Mouse (Mus musculus) MEL (cell line): ENCODE measurements around the gene Tnnt2. TPM values are rescaled to one million over a fixed set of nuclear protein-coding genes. Genes with fewer than 3 reads are reported as not detected.

Experiments
- DNase-seq: peaks from one replicate; pipeline ENCODE4 v3.0.0; 2011; ENCODE audit warnings: low read depth, low spot score
- H3K27ac ChIP-seq: 2 replicates; pipeline ENCODE4 v1.5.1; 2012; ENCODE audit warnings: low read depth, mild to moderate bottlenecking, control low read depth, low read length, moderate library complexity; ENCODE audit not compliant: control insufficient read depth
- H3K27me3 ChIP-seq, 2 experiments: fragments of 150-350 bp in 1 of 2; sonication (generic) in 1 of 2; 2 replicates each; pipeline ENCODE4 v1.6.1; 2012; ENCODE audit warnings: low read length in 2 of 2, mild to moderate bottlenecking in 2 of 2, improper control_type of control experiment in 1 of 2, moderate library complexity in 1 of 2; ENCODE audit not compliant: insufficient read depth in 2 of 2, control insufficient read depth in 1 of 2
- H3K36me3 ChIP-seq, 2 experiments: 2 replicates each; pipeline ENCODE4 v1.6.1; 2012 to 2014; ENCODE audit warnings: low read length in 2 of 2, improper control_type of control experiment in 1 of 2, inconsistent platforms in 1 of 2, mild to moderate bottlenecking in 1 of 2; ENCODE audit not compliant: insufficient read depth in 2 of 2, control insufficient read depth in 1 of 2
- H3K4me1 ChIP-seq, 2 experiments: fragments of 150-350 bp in 1 of 2; sonication (generic) in 1 of 2; 2 replicates each; pipeline ENCODE4 v1.6.1; 2012; ENCODE audit warnings: low read length in 2 of 2, improper control_type of control experiment in 1 of 2, mild to moderate bottlenecking in 1 of 2; ENCODE audit not compliant: insufficient read depth in 2 of 2, control insufficient read depth in 1 of 2
- H3K4me3 ChIP-seq, 2 experiments: fragments of 150-350 bp in 1 of 2; sonication (generic) in 1 of 2; 2 replicates each; pipeline ENCODE4 v1.5.1; 2012; ENCODE audit warnings: low read depth in 2 of 2, low read length in 2 of 2, mild to moderate bottlenecking in 2 of 2, moderate library complexity in 2 of 2, control low read depth in 1 of 2, improper control_type of control experiment in 1 of 2; ENCODE audit not compliant: control insufficient read depth in 1 of 2, insufficient read depth in 1 of 2
- H3K79me2 ChIP-seq: 2 replicates; pipeline ENCODE4 v1.6.1; 2012; ENCODE audit warnings: mild to moderate bottlenecking, low read length, moderate library complexity; ENCODE audit not compliant: control insufficient read depth, poor library complexity, insufficient read depth
- H3K9ac ChIP-seq: 2 replicates; pipeline ENCODE4 v1.6.1; 2012; ENCODE audit warnings: low read depth, mild to moderate bottlenecking, control low read depth, low read length, moderate library complexity; ENCODE audit not compliant: control insufficient read depth, poor library complexity, severe bottlenecking
- H3K9me3 ChIP-seq: fragments of 150-350 bp; sonication (generic); replicated peaks from 2 replicates; pipeline ENCODE4 v1.6.1; 2012; ENCODE audit warnings: mild to moderate bottlenecking, low read length, improper control_type of control experiment, moderate library complexity; ENCODE audit not compliant: insufficient read depth
- CHD1 ChIP-seq: IDR thresholded peaks from 2 replicates; pipeline ENCODE4 v1.6.1; 2012; ENCODE audit warnings: low read depth, mild to moderate bottlenecking, inconsistent platforms, low read length, improper control_type of control experiment
- CHD2 ChIP-seq: IDR thresholded peaks from 2 replicates; pipeline ENCODE4 v1.6.1; 2011; ENCODE audit warnings: low read length, improper control_type of control experiment
- CTCF ChIP-seq, 3 experiments: IDR thresholded peaks in 2 of 3; conservative IDR thresholded peaks in 1 of 3; 2 replicates each; pipeline ENCODE4 v1.5.1; 2011 to 2012; ENCODE audit warnings: low read length in 3 of 3, low read depth in 2 of 3, mild to moderate bottlenecking in 2 of 3, improper control_type of control experiment in 1 of 3, inconsistent platforms in 1 of 3, mixed read lengths in 1 of 3, moderate library complexity in 1 of 3; ENCODE audit not compliant: control insufficient read depth in 1 of 3, insufficient read depth in 1 of 3, poor library complexity in 1 of 3, severe bottlenecking in 1 of 3
- EP300 ChIP-seq, 2 experiments: IDR thresholded peaks; 2 replicates each; pipeline ENCODE4 v1.6.1; 2011; ENCODE audit warnings: improper control_type of control experiment in 2 of 2, low read length in 2 of 2, low read depth in 1 of 2, mild to moderate bottlenecking in 1 of 2
- ETS1 ChIP-seq: IDR thresholded peaks from 2 replicates; pipeline ENCODE4 v1.6.1; 2012; ENCODE audit warnings: low read depth, mild to moderate bottlenecking, inconsistent platforms, low read length, improper control_type of control experiment, moderate library complexity
- GABPA ChIP-seq: IDR thresholded peaks from 2 replicates; pipeline ENCODE4 v1.6.1; 2012; ENCODE audit warnings: low read depth, mild to moderate bottlenecking, inconsistent platforms, low read length, improper control_type of control experiment, moderate library complexity
- HCFC1 ChIP-seq: IDR thresholded peaks from 2 replicates; pipeline ENCODE4 v1.6.1; 2012; ENCODE audit warnings: low read depth, mild to moderate bottlenecking, inconsistent platforms, low read length, improper control_type of control experiment, moderate library complexity
- JUND ChIP-seq: IDR thresholded peaks from 2 replicates; pipeline ENCODE4 v1.6.1; 2011; ENCODE audit warnings: low read depth, mild to moderate bottlenecking, improper control_type of control experiment, low read length
- KAT2A ChIP-seq: conservative IDR thresholded peaks from 2 replicates; pipeline ENCODE4 v1.6.1; 2012; ENCODE audit warnings: low read depth, low read length, improper control_type of control experiment, inconsistent platforms
- MAX ChIP-seq: IDR thresholded peaks from 2 replicates; pipeline ENCODE4 v1.6.1; 2011; ENCODE audit warnings: low read length, improper control_type of control experiment
- MAZ ChIP-seq: IDR thresholded peaks from 2 replicates; pipeline ENCODE4 v1.6.1; 2012; ENCODE audit warnings: low read depth, mild to moderate bottlenecking, inconsistent platforms, low read length, improper control_type of control experiment
- MEF2A ChIP-seq: IDR thresholded peaks from 2 replicates; pipeline ENCODE4 v1.6.1; 2014; ENCODE audit warnings: low read depth, mild to moderate bottlenecking, inconsistent platforms, low read length, improper control_type of control experiment; ENCODE audit not compliant: poor library complexity, insufficient replicate concordance, severe bottlenecking; ENCODE audit errors: extremely low read depth
- MXI1 ChIP-seq: IDR thresholded peaks from 2 replicates; pipeline ENCODE4 v1.6.1; 2011; ENCODE audit warnings: mild to moderate bottlenecking, low read depth, low read length, improper control_type of control experiment
- MYC ChIP-seq: IDR thresholded peaks from 2 replicates; pipeline ENCODE4 v1.6.1; 2011; ENCODE audit warnings: low read depth, mild to moderate bottlenecking, low read length, improper control_type of control experiment, moderate library complexity
- NELFE ChIP-seq: IDR thresholded peaks from 2 replicates; pipeline ENCODE4 v1.6.1; 2011; ENCODE audit warnings: low read depth, low read length, improper control_type of control experiment
- NRF1 ChIP-seq: IDR thresholded peaks from 2 replicates; pipeline ENCODE4 v1.6.1; 2014; ENCODE audit warnings: low read depth, mild to moderate bottlenecking, inconsistent platforms, low read length, improper control_type of control experiment, moderate library complexity; ENCODE audit not compliant: poor library complexity, insufficient read depth, severe bottlenecking
- POLR2A ChIP-seq, 2 experiments: IDR thresholded peaks; 2 replicates each; pipeline ENCODE4 v1.6.1; 2011 to 2012; ENCODE audit warnings: low read length in 2 of 2, mild to moderate bottlenecking in 2 of 2, control low read depth in 1 of 2, improper control_type of control experiment in 1 of 2, low read depth in 1 of 2, moderate library complexity in 1 of 2; ENCODE audit not compliant: control insufficient read depth in 1 of 2, insufficient read depth in 1 of 2, poor library complexity in 1 of 2
- RAD21 ChIP-seq: IDR thresholded peaks from 2 replicates; pipeline ENCODE4 v1.6.1; 2011; ENCODE audit warnings: mild to moderate bottlenecking, low read depth, low read length, improper control_type of control experiment
- RCOR1 ChIP-seq: IDR thresholded peaks from 2 replicates; pipeline ENCODE4 v1.6.1; 2012; ENCODE audit warnings: low read depth, mild to moderate bottlenecking, inconsistent platforms, low read length, improper control_type of control experiment
- TAL1 ChIP-seq: IDR thresholded peaks from 2 replicates; pipeline ENCODE4 v1.6.1; 2012; ENCODE audit warnings: mild to moderate bottlenecking, inconsistent platforms, low read length, moderate library complexity, mixed read lengths
- TBP ChIP-seq: IDR thresholded peaks from 2 replicates; pipeline ENCODE4 v1.8.0; 2011; ENCODE audit warnings: low read depth, low read length, improper control_type of control experiment
- UBTF ChIP-seq: IDR thresholded peaks from 2 replicates; pipeline ENCODE4 v1.6.1; 2012; ENCODE audit warnings: low read depth, mild to moderate bottlenecking, inconsistent platforms, low read length, improper control_type of control experiment, moderate library complexity, borderline replicate concordance; ENCODE audit not compliant: insufficient read depth
- ZKSCAN1 ChIP-seq: IDR thresholded peaks from 2 replicates; pipeline ENCODE4 v1.6.1; 2012; ENCODE audit warnings: low read depth, mild to moderate bottlenecking, inconsistent platforms, low read length, improper control_type of control experiment, moderate library complexity
- ZNF384 ChIP-seq: IDR thresholded peaks from 2 replicates; pipeline ENCODE4 v1.6.1; 2012; ENCODE audit warnings: low read depth, mild to moderate bottlenecking, inconsistent platforms, low read length, improper control_type of control experiment
- polyA plus RNA-seq, 2 experiments: library from polyadenylated mRNA; stranded (reverse) in 1 of 2; unstranded in 1 of 2; fragments of >175 nt in 1 of 2; fragments of >200 nt in 1 of 2; gene quantifications; 2 replicates each; pipeline versions ENCODE4 v1.2.1 to v1.2.4; 2012; ENCODE audit warnings: low replicate concordance in 2 of 2, low read depth in 1 of 2; ENCODE audit not compliant: insufficient read length in 2 of 2, insufficient read depth in 1 of 2, missing spikeins in 1 of 2
- total RNA-seq: library from RNA; depleted of rRNA; stranded (reverse); fragments of 300-350 nt; gene quantifications from 2 replicates; pipeline ENCODE4 v1.2.3, GENCODE M21; 2012

Tnnt2 gene
- total and polyA plus RNA-seq, 3 experiments: not detected

DNA sequence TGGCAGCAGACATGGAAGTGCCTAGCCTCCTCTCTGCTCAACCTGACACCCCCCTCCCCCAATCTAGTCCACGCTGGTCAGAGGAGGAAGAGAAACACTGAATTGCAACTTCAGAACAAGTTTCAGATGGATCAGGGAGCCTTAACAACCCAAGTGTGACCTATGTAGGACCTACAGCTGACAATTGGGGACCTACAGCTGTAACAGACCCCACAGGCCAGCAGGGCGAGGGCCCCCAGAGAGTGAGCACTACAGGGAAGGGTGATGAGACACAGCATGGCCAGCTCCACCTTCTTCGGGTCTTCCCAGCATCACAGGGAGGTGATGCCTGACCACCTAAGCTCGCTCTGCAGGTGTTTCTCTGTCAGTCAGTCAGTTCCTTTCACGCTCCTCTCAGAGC, 24.9 kb downstream of the Tnnt2 start:
- Histone ChIP-seq H3K27me3 (peaks cover 0 to 9% of the 10 kb centered on the region in 2 experiments; a peak in 2 of 4 replicates), H3K9ac (no peak overlapping the region), H3K9me3 (no peaks in the 10 kb centered on the region), H3K27ac (no peak overlapping the region), H3K79me2 (no peaks in the 10 kb centered on the region), H3K4me1 (no peaks in the 10 kb centered on the region), H3K36me3 (no peaks in the 10 kb centered on the region), H3K4me3 (no peak overlapping the region)
- DNase-seq: no peak
- TF ChIP-seq CHD1 (no peak), TAL1 (no peak), RAD21 (no peak), POLR2A (IDR thresholded peaks at IDR 0.05; ENCODE audit: control insufficient read depth in 1 of 2, insufficient read depth in 1 of 2, low read depth in 1 of 2, low read length in 2 of 2, poor library complexity in 1 of 2) (no peak), ZNF384 (no peak), MXI1 (no peak), KAT2A (no peak), MAX (no peak), ETS1 (no peak), EP300 (IDR thresholded peaks at IDR 0.05; ENCODE audit: low read depth in 1 of 2, low read length in 2 of 2) (no peak), CTCF (IDR thresholded peaks at IDR 0.05 in 2 of 3, conservative IDR thresholded peaks at IDR 0.05 in 1 of 3; ENCODE audit: control insufficient read depth in 1 of 3, insufficient read depth in 1 of 3, low read depth in 2 of 3, low read length in 3 of 3, poor library complexity in 1 of 3, severe bottlenecking in 1 of 3) (no peak)

DNA sequence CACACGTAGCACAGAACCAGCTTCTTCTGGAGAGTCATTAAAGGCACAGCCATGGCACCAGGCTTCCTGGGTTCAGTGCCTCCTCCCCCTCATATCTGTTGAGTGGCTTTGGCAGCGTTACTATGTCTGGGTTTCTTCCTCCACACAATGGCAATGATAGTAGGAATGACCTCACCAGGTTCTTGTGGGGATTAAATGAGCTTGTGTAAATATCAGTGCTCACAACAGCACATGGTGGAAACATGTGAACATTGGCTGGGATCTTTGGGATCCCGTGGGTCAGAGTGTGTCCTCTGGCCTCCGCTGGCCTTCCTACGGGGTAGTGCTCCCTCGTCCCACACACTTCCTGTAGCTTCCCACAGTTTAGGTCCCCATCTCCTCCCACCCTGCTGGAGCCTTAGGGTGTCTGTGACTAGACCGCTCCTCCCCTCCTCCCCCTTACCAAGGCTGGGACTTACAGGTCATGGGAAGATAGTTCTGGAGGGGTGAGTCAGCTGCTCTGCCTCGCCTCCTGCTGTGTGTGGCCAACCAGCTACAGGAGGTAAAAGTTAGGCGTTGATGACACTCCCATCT, 25.9 kb downstream of the Tnnt2 start:
- H3K79me2 ChIP-seq: no peaks in the 10 kb centered on the region
- H3K36me3 ChIP-seq: no peaks in the 10 kb centered on the region
- H3K27me3 ChIP-seq: peaks cover 0 to 9% of the 10 kb centered on the region in 2 experiments; a peak in 2 of 4 replicates
- DNase-seq: no peak
- no peak for TF ChIP-seq UBTF
- no peak for TF ChIP-seq CHD1
- TF ChIP-seq MAZ: no peak
- TF ChIP-seq HCFC1: no peak
- no peak for TF ChIP-seq ZNF384
- TF ChIP-seq NELFE: no peak
- no peak for TF ChIP-seq TBP
- no peak for TF ChIP-seq ZKSCAN1
- TF ChIP-seq MEF2A: no peak
- no peak for TF ChIP-seq MXI1
- no peak for TF ChIP-seq RCOR1
- no peak for TF ChIP-seq MYC
- TF ChIP-seq MAX: no peak
- TF ChIP-seq NRF1: no peak
- no peak for TF ChIP-seq JUND
- TF ChIP-seq ETS1: no peak
- no peak for TF ChIP-seq CHD2
- TF ChIP-seq GABPA: no peak
- H3K9me3 ChIP-seq: no peaks in the 10 kb centered on the region
- H3K27ac ChIP-seq: no peak overlapping the region
- H3K4me3 ChIP-seq: no peak overlapping the region
- H3K4me1 ChIP-seq: no peaks in the 10 kb centered on the region
- H3K9ac ChIP-seq: no peak overlapping the region
